Mouse (Mus musculus): Measurements from ENCODE around the gene Mgat4a. TPM values are rescaled to one million over a fixed set of nuclear protein-coding genes. Genes with fewer than 3 reads are reported as not detected.

Mgat4a gene
- total and polyA plus RNA-seq, 3 experiments = 22.3 to 23.2 (median 22.9) TPM

GRCm38 (mm10) chr1:37583795-37584464 is 43.1 kb upstream of the Mgat4a start:
- TF ChIP-seq ETS1 (conservative IDR thresholded peaks at IDR 0.05; ENCODE audit: low read depth, low read length) = no peak
- TF ChIP-seq MAFK (IDR thresholded peaks at IDR 0.05; ENCODE audit: insufficient replicate concordance, low read length) = no peak
- TF ChIP-seq ZC3H11A (IDR thresholded peaks at IDR 0.05; ENCODE audit: low read depth, low read length) = no peak
- no peak for TF ChIP-seq IRF4 (IDR thresholded peaks at IDR 0.05; ENCODE audit: low read depth, low read length)
- TF ChIP-seq E2F4 (IDR thresholded peaks at IDR 0.05; ENCODE audit: insufficient replicate concordance, low read depth, low read length) = no peak
- no peak for TF ChIP-seq RCOR1 (conservative IDR thresholded peaks at IDR 0.05; ENCODE audit: low read depth, low read length)
- no peak for TF ChIP-seq ZNF384 (IDR thresholded peaks at IDR 0.05; ENCODE audit: low read depth, low read length)
- no peak for TF ChIP-seq MYC (IDR thresholded peaks at IDR 0.05; ENCODE audit: low read depth, low read length)
- TF ChIP-seq RAD21 (IDR thresholded peaks at IDR 0.05; ENCODE audit: low read depth, low read length) = no peak
- no peak for TF ChIP-seq MXI1 (IDR thresholded peaks at IDR 0.05; ENCODE audit: low read depth, low read length)
- no peak for TF ChIP-seq GABPA (IDR thresholded peaks at IDR 0.05; ENCODE audit: insufficient replicate concordance, low read depth, low read length)
- TF ChIP-seq CHD2 (IDR thresholded peaks at IDR 0.05; ENCODE audit: low read length) = no peak
- no peak for TF ChIP-seq ZKSCAN1 (IDR thresholded peaks at IDR 0.05; ENCODE audit: borderline replicate concordance, low read depth, low read length)
- no peak for TF ChIP-seq JUN (IDR thresholded peaks at IDR 0.05; ENCODE audit: insufficient read depth, low read depth, low read length)
- no peak for TF ChIP-seq POLR2A (IDR thresholded peaks at IDR 0.05; ENCODE audit: low read depth, low read length)
- no peak for TF ChIP-seq TCF12 (IDR thresholded peaks at IDR 0.05; ENCODE audit: low read depth, low read length)
- no peak for TF ChIP-seq NRF1 (IDR thresholded peaks at IDR 0.05; ENCODE audit: low read depth, low read length)
- TF ChIP-seq TBP (conservative IDR thresholded peaks at IDR 0.05; ENCODE audit: low read depth, low read length) = no peak
- TF ChIP-seq MEF2A (IDR thresholded peaks at IDR 0.05; ENCODE audit: borderline replicate concordance, low read depth, low read length) = no peak
- TF ChIP-seq BHLHE40 (IDR thresholded peaks at IDR 0.05; ENCODE audit: low read depth, low read length) = no peak
- H3K4me2 ChIP-seq (ENCODE audit: insufficient read depth, low read depth, poor library complexity, severe bottlenecking) = no peak overlapping the region
- DNase-seq (ENCODE audit: extremely low read depth) = no peak
- dilution Hi-C loops (cut with MboI; ENCODE audit: extremely low pct_ligation_motif_present, extremely low pct_unique_long_range_greater_than_20kb, low sequenced_read_pairs) (no loop called here), in situ Hi-C loops (cut with MboI; ENCODE audit: low pct_ligation_motif_present, low pct_unique_long_range_greater_than_20kb, low sequenced_read_pairs) (no loop called here)
- no peaks in the 10 kb centered on the region for H3K9me3 ChIP-seq (replicated peaks; ENCODE audit: low read length)
- H3K4me3 ChIP-seq (replicated peaks in 1 of 3; ENCODE audit: low read depth in 2 of 3, low read length in 2 of 3, poor library complexity in 1 of 3) = no peak overlapping the region
- H3K27me3 ChIP-seq (replicated peaks) = no peaks in the 10 kb centered on the region
- H3K27ac ChIP-seq (ENCODE audit: insufficient read depth, low read depth) = no peak overlapping the region
- H3K36me3 ChIP-seq (replicated peaks in 1 of 2; ENCODE audit: control insufficient read depth in 1 of 2, insufficient read depth in 1 of 2, low read length in 1 of 2) = peaks cover 0 to 1% of the 10 kb centered on the region in 2 experiments
- H3K9ac ChIP-seq (ENCODE audit: insufficient read depth, low read depth) = no peak overlapping the region
- peaks cover 12 to 28% of the 10 kb centered on the region in 2 experiments for H3K4me1 ChIP-seq (ENCODE audit: control insufficient read depth in 1 of 2, insufficient read depth in 2 of 2)
- no peaks in the 10 kb centered on the region for H3K79me2 ChIP-seq (replicated peaks; ENCODE audit: control insufficient read depth, extremely low read depth, insufficient read depth, poor library complexity, severe bottlenecking)

- H3K36me3 ChIP-seq (replicated peaks in 1 of 2; ENCODE audit: control insufficient read depth in 1 of 2, insufficient read depth in 1 of 2, low read length in 1 of 2) = peaks cover 0 to 1% of the 10 kb centered on the region in 2 experiments
- no peak overlapping the region for H3K27ac ChIP-seq (ENCODE audit: insufficient read depth, low read depth)
- H3K4me2 ChIP-seq (ENCODE audit: insufficient read depth, low read depth, poor library complexity, severe bottlenecking) = no peak overlapping the region
- H3K27me3 ChIP-seq (replicated peaks) = no peaks in the 10 kb centered on the region
- TF ChIP-seq ZNF384 (IDR thresholded peaks at IDR 0.05; ENCODE audit: low read depth, low read length) (no peak), UBTF (IDR thresholded peaks at IDR 0.05; ENCODE audit: low read depth, low read length) (no peak), CHD2 (IDR thresholded peaks at IDR 0.05; ENCODE audit: low read length) (no peak), MAX (IDR thresholded peaks at IDR 0.05; ENCODE audit: low read length) (no peak), RCOR1 (conservative IDR thresholded peaks at IDR 0.05; ENCODE audit: low read depth, low read length) (no peak), KAT2A (IDR thresholded peaks at IDR 0.05; ENCODE audit: insufficient replicate concordance, low read length) (no peak), RAD21 (IDR thresholded peaks at IDR 0.05; ENCODE audit: low read depth, low read length) (no peak), POLR2A (IDR thresholded peaks at IDR 0.05; ENCODE audit: low read depth, low read length) (no peak), GABPA (IDR thresholded peaks at IDR 0.05; ENCODE audit: insufficient replicate concordance, low read depth, low read length) (no peak)
- in situ Hi-C loops (cut with MboI; ENCODE audit: low pct_ligation_motif_present, low pct_unique_long_range_greater_than_20kb, low sequenced_read_pairs) = no loop called here
- dilution Hi-C loops (cut with MboI; ENCODE audit: extremely low pct_ligation_motif_present, extremely low pct_unique_long_range_greater_than_20kb, low sequenced_read_pairs) = no loop called here
- DNase-seq (ENCODE audit: extremely low read depth) = no peak
- no peak overlapping the region for H3K9ac ChIP-seq (ENCODE audit: insufficient read depth, low read depth)
- no peak overlapping the region for H3K4me3 ChIP-seq (replicated peaks in 1 of 3; ENCODE audit: low read depth in 2 of 3, low read length in 2 of 3, poor library complexity in 1 of 3)
- peaks cover 12 to 26% of the 10 kb centered on the region in 2 experiments for H3K4me1 ChIP-seq (ENCODE audit: control insufficient read depth in 1 of 2, insufficient read depth in 2 of 2)
- no peaks in the 10 kb centered on the region for H3K9me3 ChIP-seq (replicated peaks; ENCODE audit: low read length)
- no peaks in the 10 kb centered on the region for H3K79me2 ChIP-seq (replicated peaks; ENCODE audit: control insufficient read depth, extremely low read depth, insufficient read depth, poor library complexity, severe bottlenecking)
Measured at GRCm38 (mm10) chr1:37583167-37583566, 42.4 kb upstream of the Mgat4a start.
